Mouse (Mus musculus): ENCODE results near the gene Pole. TPM values are rescaled to one million over a fixed set of nuclear protein-coding genes. Genes with fewer than 3 reads are reported as not detected.

Gene Pole
- total RNA-seq (2015) (32.1 and 44.4 TPM in 2 replicates), total RNA-seq (2017) (21.7 and 23.2 TPM in 2 replicates)

DNA sequence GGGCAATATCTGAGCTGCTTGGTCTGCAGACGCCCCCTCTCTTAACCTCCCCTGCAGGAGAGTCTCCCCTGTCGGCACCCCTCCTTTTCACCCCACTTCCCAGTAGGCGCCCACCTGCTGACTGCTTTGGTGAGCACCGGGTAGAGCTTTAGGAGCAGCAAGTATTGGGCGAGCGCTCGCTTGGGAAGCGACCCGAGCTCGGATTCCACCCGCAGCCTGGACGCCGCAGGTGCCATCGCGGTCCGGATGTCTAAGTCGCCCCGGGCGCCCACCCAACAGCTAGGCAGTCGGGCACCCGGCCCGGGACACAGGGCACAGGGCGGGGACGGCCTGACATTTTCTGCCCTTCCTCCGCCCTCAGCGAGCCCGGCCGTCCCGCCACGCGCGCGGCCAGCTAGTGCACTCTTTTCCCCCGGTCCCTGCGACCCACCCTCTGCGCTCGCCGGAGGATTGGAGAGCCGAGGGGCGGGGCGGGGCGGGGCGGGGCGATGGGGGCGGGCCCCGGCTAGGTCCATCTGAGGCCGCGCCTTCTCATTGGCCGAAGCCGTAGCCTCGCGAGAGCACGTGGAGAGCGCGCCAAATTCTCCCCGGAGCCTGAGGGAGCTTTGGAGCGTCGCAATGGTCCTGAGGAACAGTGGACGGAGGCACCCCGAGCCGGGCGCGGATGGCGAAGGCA is at the start of gene Pole, which contains the start of gene Pxmp2:
Gene Pole (plus strand): TSS at position 537 of the 676 bp plus-strand sequence.
Gene Pxmp2 (minus strand): TSS at position 417 of the 676 bp plus-strand sequence.
- peak; percentile 88 for ATAC-seq (ENCODE audit: poor library complexity, severe bottlenecking)

DNA sequence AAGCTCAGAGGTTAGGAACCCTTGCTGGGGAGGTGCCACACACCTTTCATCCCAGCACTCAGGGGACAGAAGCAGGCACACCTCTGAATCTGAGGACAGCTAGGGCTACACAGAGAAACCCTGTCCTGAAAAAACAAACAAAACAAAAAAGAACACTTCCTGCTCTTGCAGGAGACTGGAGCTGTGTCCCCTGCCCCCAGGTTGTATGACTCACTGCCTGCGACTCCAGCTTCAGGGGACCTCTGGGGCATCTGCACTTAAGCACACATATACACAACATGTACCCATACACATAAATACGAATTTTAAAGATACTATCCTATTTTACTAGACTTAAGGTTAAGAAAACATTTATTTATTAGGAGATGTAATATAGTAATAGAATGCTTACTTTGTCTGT is 42.0 kb upstream of the Pole start:
- ATAC-seq (ENCODE audit: poor library complexity, severe bottlenecking) = no peak

- ATAC-seq (ENCODE audit: poor library complexity, severe bottlenecking) = no peak
Measured at GRCm38 (mm10) chr5:110266941-110267340, 19.2 kb upstream of the Pole start.

DNA sequence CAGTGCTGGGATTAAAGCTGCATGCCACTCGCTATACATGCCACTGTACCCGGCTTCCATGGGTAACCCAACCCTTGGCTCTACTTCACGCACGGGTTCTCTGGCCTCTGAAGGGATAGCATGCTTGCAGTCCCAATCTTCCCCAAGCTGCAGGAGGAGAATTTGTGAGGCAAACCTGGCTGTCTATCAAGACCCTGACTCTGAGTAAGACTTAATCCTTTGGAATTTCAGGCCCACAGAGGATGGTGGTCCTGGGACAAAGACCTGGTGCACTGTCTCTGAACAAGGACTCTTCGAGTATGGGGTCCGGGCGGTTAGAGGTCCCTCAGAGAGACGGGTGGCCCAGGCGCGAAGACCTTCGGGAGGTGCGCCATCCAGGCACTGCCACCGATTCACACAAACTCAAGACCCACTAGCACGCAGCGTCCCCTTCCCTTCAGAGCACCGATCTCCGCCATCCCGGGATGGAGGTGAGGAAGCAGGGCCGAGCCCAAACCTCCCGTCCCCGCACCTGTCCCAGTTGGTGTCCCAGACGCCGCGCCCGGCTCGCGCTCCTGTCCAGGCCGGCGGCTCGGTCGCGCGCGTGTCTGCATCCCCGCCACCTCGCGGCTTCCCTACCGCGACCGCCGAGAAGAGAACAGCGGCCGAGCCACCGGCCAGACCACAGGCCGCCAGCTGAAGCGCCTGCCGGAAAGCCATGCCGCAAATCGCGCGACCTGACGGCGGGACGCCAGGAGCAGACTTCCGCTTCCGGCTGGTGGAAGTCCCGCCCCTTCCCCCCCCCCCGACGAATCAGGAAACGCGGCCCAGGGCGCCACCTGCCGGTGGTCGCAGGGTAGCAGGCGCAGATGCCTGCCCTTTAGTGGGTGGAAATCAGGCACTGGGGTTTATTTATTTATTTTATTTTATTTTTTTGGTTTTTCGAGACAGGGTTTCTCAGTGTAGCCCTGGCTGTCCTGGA is 16.7 kb upstream of the Pole start, which contains the start of gene Pgam5:
Gene Pgam5 (minus strand): TSS at position 773 of the 961 bp plus-strand sequence.
- peak; percentile 98 for ATAC-seq (ENCODE audit: poor library complexity, severe bottlenecking)

- ATAC-seq (ENCODE audit: poor library complexity, severe bottlenecking) = no peak
Measured at GRCm38 (mm10) chr5:110270242-110270641, 15.9 kb upstream of the Pole start.

GRCm38 (mm10) chr5:110274147-110274546 is 12.0 kb upstream of the Pole start:
- ATAC-seq (ENCODE audit: poor library complexity, severe bottlenecking) = no peak

DNA sequence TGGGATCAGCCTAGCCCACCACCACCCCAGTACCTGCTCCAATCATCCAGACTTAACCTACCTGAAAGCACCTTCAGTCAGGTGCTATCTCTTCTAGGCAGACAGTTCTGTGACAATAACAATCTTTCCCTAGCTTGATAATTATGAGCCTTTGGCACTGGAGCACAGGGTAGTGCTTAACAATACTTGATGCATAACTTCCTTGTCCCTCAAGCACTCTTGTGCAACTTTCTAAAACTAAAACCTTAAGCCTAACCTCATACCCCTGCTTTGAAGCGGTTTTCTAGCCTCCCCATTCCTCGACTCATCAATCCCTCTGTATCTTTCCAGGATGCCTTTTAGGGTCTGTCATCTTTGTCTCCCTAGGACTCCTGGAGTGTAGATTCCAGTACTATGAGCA is 11.3 kb upstream of the Pole start:
- ATAC-seq (ENCODE audit: poor library complexity, severe bottlenecking) = no peak

GRCm38 (mm10) chr5:110276391-110276790 is 9.7 kb upstream of the Pole start:
- no peak for ATAC-seq (ENCODE audit: poor library complexity, severe bottlenecking)

DNA sequence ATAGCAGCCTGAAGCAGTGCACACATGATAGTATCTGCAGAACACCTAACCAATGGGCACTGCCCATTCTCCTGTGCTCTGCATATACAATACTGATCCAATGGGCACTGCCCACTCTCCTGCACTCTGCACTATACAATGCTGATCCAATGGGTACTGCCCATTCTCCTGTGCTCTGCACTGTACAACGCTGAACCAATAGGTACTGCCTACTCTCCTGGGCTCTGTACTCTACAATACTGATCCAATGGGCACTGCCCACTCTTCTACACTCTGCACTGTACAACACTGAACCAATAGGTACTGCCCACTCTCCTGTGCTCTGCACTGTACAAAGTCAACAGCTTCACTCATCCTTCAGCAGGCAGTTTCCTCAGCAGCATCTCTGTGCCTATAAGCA is 9.2 kb upstream of the Pole start:
- ATAC-seq (ENCODE audit: poor library complexity, severe bottlenecking) = no peak

GRCm38 (mm10) chr5:110281984-110282383 is 4.1 kb upstream of the Pole start:
- no peak for ATAC-seq (ENCODE audit: poor library complexity, severe bottlenecking)

GRCm38 (mm10) chr5:110284536-110284935 is 1.6 kb upstream of the Pole start:
- peak; percentile 59 for ATAC-seq (ENCODE audit: poor library complexity, severe bottlenecking)

DNA sequence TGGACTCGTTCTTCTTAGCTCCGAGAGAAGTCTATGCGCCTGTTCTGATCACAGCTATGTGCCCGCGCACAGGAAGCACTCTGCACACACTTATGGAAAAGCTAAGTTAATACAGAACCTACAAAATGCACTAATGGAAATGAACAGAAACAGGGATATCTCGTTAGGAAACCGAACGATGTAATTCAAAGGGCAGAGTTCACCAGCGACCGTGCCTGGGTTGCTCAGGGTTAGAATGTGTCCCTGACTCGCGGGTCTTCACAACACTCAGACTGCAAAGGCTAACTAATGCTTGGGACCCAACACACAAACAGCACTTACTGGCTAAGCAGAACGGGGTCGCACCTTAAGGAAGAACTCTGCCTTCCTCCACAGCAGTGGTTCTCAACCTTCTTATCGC is 950 bp upstream of the Pole start:
- ATAC-seq (ENCODE audit: poor library complexity, severe bottlenecking) = peak; percentile 10; the same call in 1 of the 2 replicates

- ATAC-seq (ENCODE audit: poor library complexity, severe bottlenecking) = no peak
Measured at GRCm38 (mm10) chr5:110286446-110287083, 459 bp downstream of the Pole start.

DNA sequence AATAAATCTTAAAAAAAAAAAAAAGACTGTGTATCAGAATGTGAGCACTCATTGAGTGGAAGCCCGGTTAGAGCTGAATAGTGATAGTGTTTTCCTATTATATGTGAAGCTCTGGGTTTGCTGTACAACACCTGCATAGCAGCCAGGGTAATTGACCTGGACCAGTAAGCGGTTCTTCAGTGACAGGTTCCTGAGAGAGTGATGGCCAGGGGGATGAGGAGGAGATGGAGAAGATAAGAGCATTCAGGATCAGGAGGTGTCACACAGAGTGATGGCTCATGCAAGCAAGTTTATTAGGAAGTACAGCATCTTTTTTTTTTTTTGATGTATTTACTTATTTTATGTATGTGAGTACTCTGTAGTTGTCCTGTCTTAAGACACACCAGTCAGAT is 974 bp downstream of the Pole start:
- no peak for ATAC-seq (ENCODE audit: poor library complexity, severe bottlenecking)

- ATAC-seq (ENCODE audit: poor library complexity, severe bottlenecking) = no peak
Measured at GRCm38 (mm10) chr5:110291649-110292048, 5.5 kb downstream of the Pole start.

DNA sequence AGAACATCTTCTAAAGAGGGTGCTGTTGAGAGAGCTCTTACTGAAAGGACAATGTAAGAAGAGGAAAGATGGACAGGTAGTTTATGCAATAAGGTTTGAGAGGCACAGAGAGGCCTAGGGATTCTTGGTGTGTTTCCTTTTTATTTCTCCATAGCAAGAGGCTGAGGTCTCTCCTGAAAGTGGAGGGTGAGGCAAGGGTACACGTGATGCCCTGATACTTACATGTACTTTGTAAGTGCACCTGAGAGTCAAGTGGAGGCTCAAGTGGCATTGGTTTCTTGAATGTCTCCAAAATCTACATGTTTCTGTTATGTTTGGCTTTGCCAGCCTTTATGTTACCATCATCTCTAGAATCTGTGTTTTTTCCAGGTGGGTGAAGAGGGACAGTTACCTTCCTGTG is 10.5 kb downstream of the Pole start:
- ATAC-seq (ENCODE audit: poor library complexity, severe bottlenecking) = no peak

GRCm38 (mm10) chr5:110300591-110300990 is 14.5 kb downstream of the Pole start:
- no peak for ATAC-seq (ENCODE audit: poor library complexity, severe bottlenecking)

DNA sequence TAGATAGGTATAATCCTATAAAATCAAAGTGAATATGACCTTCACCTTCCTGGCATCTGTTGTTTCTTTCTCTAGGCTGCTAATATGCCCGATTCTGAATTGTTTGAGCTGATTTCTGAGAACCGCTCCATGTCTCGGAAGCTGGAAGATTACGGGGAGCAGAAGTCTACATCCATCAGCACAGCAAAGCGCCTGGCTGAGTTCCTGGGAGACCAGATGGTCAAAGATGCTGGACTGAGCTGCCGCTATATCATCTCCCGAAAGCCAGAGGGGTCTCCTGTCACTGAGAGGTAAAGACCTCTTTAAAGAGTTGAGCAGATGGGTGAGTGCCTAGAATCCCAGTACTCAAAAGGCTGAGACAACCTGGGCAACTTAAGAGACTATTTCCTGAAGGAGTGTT is 22.8 kb downstream of the Pole start:
- ATAC-seq (ENCODE audit: poor library complexity, severe bottlenecking) = no peak

- ATAC-seq (ENCODE audit: poor library complexity, severe bottlenecking) = no peak
Measured at GRCm38 (mm10) chr5:110313127-110313526, 27.0 kb downstream of the Pole start.

GRCm38 (mm10) chr5:110330508-110330907 is 44.4 kb downstream of the Pole start:
- peak; percentile 49; the same call in 1 of the 2 replicates for ATAC-seq (ENCODE audit: poor library complexity, severe bottlenecking)

DNA sequence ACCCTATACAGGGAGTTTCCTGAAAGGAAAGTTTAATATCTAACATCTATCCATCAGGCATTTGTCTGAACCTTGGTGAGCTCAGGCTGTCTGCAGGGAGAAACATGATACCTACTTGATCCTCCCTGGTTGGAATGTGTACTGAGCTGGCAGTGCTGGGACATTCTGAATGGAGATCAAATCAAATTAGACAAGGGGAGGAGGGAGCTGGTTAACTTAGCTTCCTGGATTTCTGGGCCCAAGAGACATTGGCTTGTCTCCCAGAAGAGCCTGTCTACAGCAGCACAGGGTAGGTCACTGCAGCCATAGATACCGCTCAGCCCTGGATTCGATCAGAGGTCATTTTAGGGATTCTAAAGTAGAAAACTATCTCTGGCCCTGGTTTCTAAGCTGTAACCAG is 52.7 kb downstream of the Pole start:
- ATAC-seq (ENCODE audit: poor library complexity, severe bottlenecking) = no peak
